Mouse (Mus musculus) liver, embryonic 14.5 days (tissue): ENCODE results near the gene Lpcat4.

Experiments
- CTCF ChIP-seq: IDR thresholded peaks from 2 replicates; pipeline ENCODE4 v1.5.1; 2016; ENCODE audit warnings: antibody characterized with exemption, low read depth, control low read depth
- EP300 ChIP-seq: IDR thresholded peaks from 2 replicates; pipeline ENCODE4 v1.6.1; 2016; ENCODE audit warnings: antibody characterized with exemption, low read depth

DNA sequence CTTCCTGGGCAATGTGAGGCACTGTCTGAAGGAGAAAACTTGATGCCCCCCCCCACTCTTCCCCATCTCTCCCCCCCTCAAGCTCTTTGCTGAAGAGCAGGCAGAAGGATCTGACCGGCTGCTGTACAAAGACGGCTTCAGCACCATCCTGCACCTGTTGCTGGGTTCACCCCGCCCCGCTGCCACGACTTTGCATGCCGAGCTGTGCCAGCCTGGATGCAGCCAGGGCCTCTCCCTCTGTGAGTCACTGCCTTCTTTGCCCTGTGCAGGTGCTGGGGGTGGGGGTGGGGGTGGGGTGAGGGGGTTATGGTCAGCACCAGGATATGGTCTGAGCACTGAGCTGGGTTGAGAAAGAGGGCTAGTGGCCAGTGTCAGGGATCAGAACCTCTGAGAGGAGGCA lies 6.9 kb downstream of the Lpcat4 start:
- TF ChIP-seq EP300, result no peak
- no peak for TF ChIP-seq CTCF
